Mouse (Mus musculus) intestine, postnatal 0 days (tissue): ENCODE measurements around the gene Dpm1. TPM values are rescaled to one million over a fixed set of nuclear protein-coding genes. Genes with fewer than 3 reads are reported as not detected.
A peak's percentile ranks its signal among the peaks of the same experiment; 100 is the strongest.

Source experiments
- ATAC-seq: fragments of 200-750 bp; cut with Nextera tagmentation; 2 replicates; pipeline ENCODE4 v1.8.0; 2017; ENCODE audit warnings: mild to moderate bottlenecking, moderate TSS enrichment, moderate library complexity
- H3K27ac ChIP-seq: fragments of 300-500 bp; sonication (generic); 2 replicates; pipeline ENCODE4 v1.5.1; 2014; ENCODE audit warnings: mild to moderate bottlenecking, low read depth, low read length, moderate library complexity
- H3K27me3 ChIP-seq: fragments of 300-500 bp; sonication (generic); replicated peaks from 2 replicates; pipeline ENCODE4 v1.6.1; 2014; ENCODE audit warnings: low read length, mixed read lengths; ENCODE audit not compliant: control insufficient read depth, insufficient read depth
- H3K36me3 ChIP-seq: fragments of 300-500 bp; sonication (generic); 2 replicates; pipeline ENCODE4 v1.6.1; 2014; ENCODE audit warnings: mild to moderate bottlenecking, moderate library complexity; ENCODE audit not compliant: control insufficient read depth, insufficient read depth
- H3K4me1 ChIP-seq: fragments of 300-500 bp; sonication (generic); replicated peaks from 2 replicates; pipeline ENCODE4 v1.6.1; 2014; ENCODE audit warnings: antibody characterized with exemption, low read length, mixed read lengths; ENCODE audit not compliant: control insufficient read depth, insufficient read depth
- H3K4me2 ChIP-seq: fragments of 300-500 bp; sonication (generic); replicated peaks from 2 replicates; pipeline ENCODE4 v1.6.1; 2014; ENCODE audit warnings: low read depth, mild to moderate bottlenecking, moderate library complexity
- H3K4me3 ChIP-seq: fragments of 300-500 bp; sonication (generic); 2 replicates; pipeline ENCODE4 v1.5.1; 2014; ENCODE audit warnings: low read depth, low read length
- H3K9ac ChIP-seq: fragments of 300-500 bp; sonication (generic); 2 replicates; pipeline ENCODE4 v1.6.1; 2014; ENCODE audit warnings: mild to moderate bottlenecking, low read depth, low read length
- H3K9me3 ChIP-seq: fragments of 300-500 bp; sonication (generic); 2 replicates; pipeline ENCODE4 v1.6.1; 2016; ENCODE audit warnings: mixed run types; ENCODE audit not compliant: control insufficient read depth
- CTCF ChIP-seq: sonication (generic); IDR thresholded peaks from 2 replicates; pipeline ENCODE4 v1.5.1; 2016; ENCODE audit warnings: low read depth, mild to moderate bottlenecking, control low read depth, antibody characterized with exemption, moderate library complexity
- WGBS: fragments of 180-500 bp; shearing (Covaris S2); extraction: QIAGEN DNeasy Blood & Tissue Kit; methylation state at CpG from one replicate; pipeline ENCODE4 v1.1.7; 2014; 5-methylcytosine and 5-hydroxymethylcytosine counted together
- polyA plus RNA-seq: library from polyadenylated mRNA; unstranded; fragments of >200 nt; fragmentation: Nextera tagmentation; extraction: Ambion mirVana; gene quantifications from 2 replicates; pipeline ENCODE4 v1.2.1, GENCODE M21; 2015

The Dpm1 gene
- polyA plus RNA-seq, 1 experiment from 2014 or later: 131 TPM

DNA sequence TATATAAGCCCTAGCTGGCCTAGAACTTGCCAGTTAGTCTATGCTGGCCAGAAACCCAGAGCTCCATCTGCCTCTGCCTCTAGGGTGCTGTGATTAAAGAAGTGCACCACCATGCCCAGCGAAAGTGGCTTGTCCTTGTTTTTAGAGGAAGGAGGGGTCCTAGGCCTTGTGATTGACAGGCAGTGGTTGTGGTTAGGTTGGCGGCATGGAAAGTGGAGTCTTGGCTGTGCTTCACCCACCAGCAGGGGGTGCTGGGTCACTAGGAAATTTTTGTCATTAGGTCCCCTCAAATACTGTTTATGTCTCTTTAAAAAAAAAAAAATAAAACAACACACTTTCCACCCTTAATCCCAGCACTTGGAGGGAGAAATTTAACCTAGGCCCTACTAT, 18.5 kb upstream of the Dpm1 start:
- Histone ChIP-seq H3K36me3 (no peaks in the 10 kb centered on the region), H3K27me3 (no peaks in the 10 kb centered on the region), H3K4me1 (no peaks in the 10 kb centered on the region), H3K27ac (no peak overlapping the region), H3K4me3 (no peak overlapping the region), H3K9me3 (no peaks in the 10 kb centered on the region), H3K4me2 (no peak overlapping the region), H3K9ac (no peak overlapping the region)
- peak; percentile 56 for TF ChIP-seq CTCF
- 43% methylated on average over 2 of the region's 2 CpGs for WGBS
- no peak for ATAC-seq

DNA sequence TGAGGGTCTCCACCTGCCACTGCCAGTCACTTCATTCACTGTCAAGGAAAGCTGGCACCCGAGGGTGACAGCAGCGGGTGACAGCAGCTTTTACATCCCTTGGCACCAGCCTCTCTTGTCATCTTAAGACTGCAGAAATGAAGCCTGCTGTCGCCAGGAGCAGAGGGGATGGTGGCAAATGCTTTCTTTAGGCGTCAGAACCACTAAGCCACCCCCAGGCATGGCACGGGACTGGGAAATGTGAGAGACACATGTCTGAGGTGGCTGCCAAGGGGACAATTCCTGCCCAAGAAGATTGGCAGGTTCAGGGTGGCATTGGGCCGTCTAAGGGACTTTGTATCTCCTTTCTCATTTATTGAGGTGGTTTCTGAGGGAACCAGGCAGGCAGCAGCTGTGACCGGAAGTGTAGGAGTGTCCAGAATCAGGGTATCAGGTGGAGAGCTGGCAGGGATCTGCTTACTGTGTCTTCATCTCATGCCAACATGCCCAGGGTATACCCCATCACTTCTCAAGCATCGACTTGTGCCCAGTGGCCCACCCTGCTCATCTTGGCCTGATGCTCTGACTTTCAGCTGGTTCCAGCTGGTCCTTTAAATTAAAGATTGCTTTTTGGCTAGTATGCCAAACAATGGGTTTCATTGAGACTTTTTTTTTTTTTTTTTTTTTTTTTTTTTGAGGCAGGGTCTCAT, 17.9 kb upstream of the Dpm1 start:
- 78% methylated on average over 8 of the region's 8 CpGs for WGBS
- H3K4me3 ChIP-seq: no peak overlapping the region
- TF ChIP-seq CTCF: no peak
- no peak overlapping the region for H3K4me2 ChIP-seq
- ATAC-seq: no peak
- no peak overlapping the region for H3K9ac ChIP-seq
- no peaks in the 10 kb centered on the region for H3K9me3 ChIP-seq
- H3K27me3 ChIP-seq: no peaks in the 10 kb centered on the region
- H3K27ac ChIP-seq: no peak overlapping the region
- no peaks in the 10 kb centered on the region for H3K4me1 ChIP-seq
- no peaks in the 10 kb centered on the region for H3K36me3 ChIP-seq

GRCm38 (mm10) chr2:168245571-168245970, 15.2 kb upstream of the Dpm1 start:
- WGBS: 31% methylated on average over 8 of the region's 8 CpGs
- no peaks in the 10 kb centered on the region for H3K9me3 ChIP-seq
- no peak for ATAC-seq
- no peak overlapping the region for H3K4me3 ChIP-seq
- H3K27ac ChIP-seq: no peak overlapping the region
- no peak for TF ChIP-seq CTCF
- no peak overlapping the region for H3K4me2 ChIP-seq
- no peak overlapping the region for H3K9ac ChIP-seq
- no peaks in the 10 kb centered on the region for H3K27me3 ChIP-seq
- H3K36me3 ChIP-seq: no peaks in the 10 kb centered on the region
- H3K4me1 ChIP-seq: no peaks in the 10 kb centered on the region

GRCm38 (mm10) chr2:168243278-168243677, 12.9 kb upstream of the Dpm1 start:
- ATAC-seq: no peak
- TF ChIP-seq CTCF: no peak
- Histone ChIP-seq H3K27me3 (no peaks in the 10 kb centered on the region), H3K9me3 (no peaks in the 10 kb centered on the region), H3K4me2 (no peak overlapping the region), H3K4me3 (no peak overlapping the region), H3K4me1 (no peaks in the 10 kb centered on the region), H3K36me3 (no peaks in the 10 kb centered on the region), H3K27ac (no peak overlapping the region), H3K9ac (no peak overlapping the region)
- 75% methylated on average over 4 of the region's 4 CpGs for WGBS

- Histone ChIP-seq H3K27ac (no peak overlapping the region), H3K9me3 (no peaks in the 10 kb centered on the region), H3K4me3 (no peak overlapping the region), H3K4me2 (no peak overlapping the region), H3K9ac (no peak overlapping the region), H3K4me1 (no peaks in the 10 kb centered on the region), H3K36me3 (no peaks in the 10 kb centered on the region), H3K27me3 (no peaks in the 10 kb centered on the region)
- no peak for ATAC-seq
- TF ChIP-seq CTCF: no peak
These were observed 12.4 kb upstream of the Dpm1 start for GRCm38 (mm10) chr2:168242841-168243240.

GRCm38 (mm10) chr2:168238335-168238734, 7.9 kb upstream of the Dpm1 start:
- WGBS: 88% methylated on average over 4 of the region's 4 CpGs
- no peak overlapping the region for H3K4me3 ChIP-seq

More at GRCm38 (mm10) chr2:168238335-168238734, 7.9 kb upstream of the Dpm1 start:
- ATAC-seq: no peak
- TF ChIP-seq CTCF: no peak
- H3K9ac ChIP-seq: no peak overlapping the region
- H3K27ac ChIP-seq: no peak overlapping the region
- H3K9me3 ChIP-seq: no peaks in the 10 kb centered on the region
- H3K27me3 ChIP-seq: no peaks in the 10 kb centered on the region
- no peaks in the 10 kb centered on the region for H3K4me1 ChIP-seq
- H3K4me2 ChIP-seq: no peak overlapping the region
- H3K36me3 ChIP-seq: peaks cover 9% of the 10 kb centered on the region; the same call in 1 of the 2 replicates
